Mouse (Mus musculus) hindbrain, embryonic 15.5 days (tissue): ENCODE data around the gene Exoc4. TPM values are rescaled to one million over a fixed set of nuclear protein-coding genes. Genes with fewer than 3 reads are reported as not detected.

Experiments
- ATAC-seq: fragments of 200-750 bp; cut with Nextera tagmentation; 2 replicates; pipeline ENCODE4 v1.8.0; 2017; ENCODE audit warnings: low read depth, moderate number of reproducible peaks, moderate TSS enrichment; ENCODE audit not compliant: low FRiP score
- H3K27ac ChIP-seq: fragments of 300-500 bp; sonication (generic); replicated peaks from 2 replicates; pipeline ENCODE4 v1.5.1; 2015; ENCODE audit warnings: mild to moderate bottlenecking, inconsistent platforms
- H3K27me3 ChIP-seq: fragments of 300-500 bp; sonication (generic); 2 replicates; pipeline ENCODE4 v1.6.1; 2015; ENCODE audit warnings: control low read depth, inconsistent platforms
- H3K36me3 ChIP-seq: fragments of 300-500 bp; sonication (generic); 2 replicates; pipeline ENCODE4 v1.6.1; 2015; ENCODE audit warnings: control low read depth, inconsistent platforms
- H3K4me1 ChIP-seq: fragments of 300-500 bp; sonication (generic); replicated peaks from 2 replicates; pipeline ENCODE4 v1.6.1; 2015; ENCODE audit warnings: control low read depth, inconsistent platforms
- H3K4me2 ChIP-seq: fragments of 300-500 bp; sonication (generic); 2 replicates; pipeline ENCODE4 v1.6.1; 2015; ENCODE audit warnings: moderate library complexity, mild to moderate bottlenecking, inconsistent platforms
- H3K4me3 ChIP-seq: fragments of 300-500 bp; sonication (generic); 2 replicates; pipeline ENCODE4 v1.5.1; 2015; ENCODE audit warnings: mild to moderate bottlenecking, inconsistent platforms
- H3K9ac ChIP-seq: fragments of 300-500 bp; sonication (generic); 2 replicates; pipeline ENCODE4 v1.6.1; 2015; ENCODE audit warnings: inconsistent platforms
- H3K9me3 ChIP-seq: fragments of 300-500 bp; sonication (generic); 2 replicates; pipeline ENCODE4 v1.6.1; 2016; ENCODE audit warnings: control low read depth, inconsistent platforms
- WGBS: fragments of 180-500 bp; shearing (Covaris S2); methylation state at CpG from one replicate; pipeline ENCODE4 v1.1.7; 2015; 5-methylcytosine and 5-hydroxymethylcytosine counted together
- polyA plus RNA-seq: library from polyadenylated mRNA; unstranded; fragments of >200 nt; fragmentation: Nextera tagmentation; extraction: Ambion mirVana; gene quantifications from 2 replicates; pipeline ENCODE4 v1.2.1, GENCODE M21; 2015

Gene Exoc4
- polyA plus RNA-seq, 1 experiment from 2014 or later = 49.6 TPM

- Histone ChIP-seq H3K4me3 (no peak overlapping the region), H3K4me2 (no peak overlapping the region), H3K9ac (no peak overlapping the region), H3K27ac (no peak overlapping the region), H3K27me3 (no peaks in the 10 kb centered on the region), H3K36me3 (no peaks in the 10 kb centered on the region), H3K9me3 (no peaks in the 10 kb centered on the region), H3K4me1 (no peaks in the 10 kb centered on the region)
- ATAC-seq = no peak
- 84% methylated on average over 1 of the region's 1 CpGs for WGBS
Measured at GRCm38 (mm10) chr6:33560925-33561324, 312.0 kb downstream of the Exoc4 start.

GRCm38 (mm10) chr6:33561911-33562310 lies 313.0 kb downstream of the Exoc4 start:
- no peak for ATAC-seq
- H3K27me3 ChIP-seq = no peaks in the 10 kb centered on the region
- no peak overlapping the region for H3K4me2 ChIP-seq
- 92% methylated on average over 2 of the region's 2 CpGs for WGBS
- H3K27ac ChIP-seq = no peak overlapping the region
- H3K9ac ChIP-seq = no peak overlapping the region
- no peak overlapping the region for H3K4me3 ChIP-seq
- H3K36me3 ChIP-seq = no peaks in the 10 kb centered on the region
- H3K4me1 ChIP-seq = no peaks in the 10 kb centered on the region
- H3K9me3 ChIP-seq = no peaks in the 10 kb centered on the region

GRCm38 (mm10) chr6:33575947-33576346 lies 327.1 kb downstream of the Exoc4 start:
- Histone ChIP-seq H3K27ac (no peak overlapping the region), H3K36me3 (no peaks in the 10 kb centered on the region), H3K4me1 (no peaks in the 10 kb centered on the region), H3K9me3 (no peaks in the 10 kb centered on the region), H3K4me2 (no peak overlapping the region), H3K27me3 (no peaks in the 10 kb centered on the region), H3K9ac (no peak overlapping the region), H3K4me3 (no peak overlapping the region)
- WGBS = 90% methylated on average over 4 of the region's 4 CpGs
- ATAC-seq = no peak

- Histone ChIP-seq H3K36me3 (no peaks in the 10 kb centered on the region), H3K4me1 (no peaks in the 10 kb centered on the region), H3K4me3 (no peak overlapping the region), H3K9me3 (no peaks in the 10 kb centered on the region), H3K27ac (no peak overlapping the region), H3K27me3 (no peaks in the 10 kb centered on the region), H3K4me2 (no peak overlapping the region), H3K9ac (no peak overlapping the region)
- WGBS = 83% methylated on average over 4 of the region's 4 CpGs
- no peak for ATAC-seq
Measured at GRCm38 (mm10) chr6:33608469-33608868, 359.6 kb downstream of the Exoc4 start.

GRCm38 (mm10) chr6:33613978-33614377 lies 365.1 kb downstream of the Exoc4 start:
- Histone ChIP-seq H3K4me3 (no peak overlapping the region), H3K27ac (no peak overlapping the region), H3K4me1 (0 out of 2 replicates have a peak, but pooled peaks cover 3% of the 10 kb centered on the region), H3K4me2 (no peak overlapping the region), H3K36me3 (no peaks in the 10 kb centered on the region), H3K9ac (no peak overlapping the region), H3K27me3 (no peaks in the 10 kb centered on the region), H3K9me3 (no peaks in the 10 kb centered on the region)
- 56% methylated on average over 1 of the region's 1 CpGs for WGBS
- ATAC-seq = no peak

- no peak for ATAC-seq
- no peak overlapping the region for H3K4me3 ChIP-seq
- WGBS = 93% methylated on average over 5 of the region's 5 CpGs
- 0 out of 2 replicates have a peak, but pooled peaks cover 3% of the 10 kb centered on the region for H3K4me1 ChIP-seq
- H3K9ac ChIP-seq = no peak overlapping the region
- no peaks in the 10 kb centered on the region for H3K9me3 ChIP-seq
- no peaks in the 10 kb centered on the region for H3K36me3 ChIP-seq
- H3K4me2 ChIP-seq = no peak overlapping the region
- H3K27me3 ChIP-seq = no peaks in the 10 kb centered on the region
- H3K27ac ChIP-seq = no peak overlapping the region
Measured at GRCm38 (mm10) chr6:33618590-33618989, 369.7 kb downstream of the Exoc4 start.

GRCm38 (mm10) chr6:33620701-33621100 lies 371.8 kb downstream of the Exoc4 start:
- ATAC-seq = no peak
- H3K9me3 ChIP-seq = no peaks in the 10 kb centered on the region
- H3K4me2 ChIP-seq = no peak overlapping the region
- no peak overlapping the region for H3K9ac ChIP-seq
- H3K4me3 ChIP-seq = no peak overlapping the region
- no peaks in the 10 kb centered on the region for H3K36me3 ChIP-seq
- H3K27ac ChIP-seq = no peak overlapping the region
- H3K4me1 ChIP-seq = 0 out of 2 replicates have a peak, but pooled peaks cover 3% of the 10 kb centered on the region
- H3K27me3 ChIP-seq = no peaks in the 10 kb centered on the region
- 67% methylated on average over 1 of the region's 1 CpGs for WGBS

- H3K36me3 ChIP-seq = no peaks in the 10 kb centered on the region
- H3K9me3 ChIP-seq = no peaks in the 10 kb centered on the region
- H3K27ac ChIP-seq = no peak overlapping the region
- ATAC-seq = no peak
- H3K4me3 ChIP-seq = no peak overlapping the region
- H3K4me2 ChIP-seq = no peak overlapping the region
- H3K4me1 ChIP-seq = no peaks in the 10 kb centered on the region
- H3K27me3 ChIP-seq = no peaks in the 10 kb centered on the region
- H3K9ac ChIP-seq = no peak overlapping the region
Measured at GRCm38 (mm10) chr6:33625931-33626330, 377.0 kb downstream of the Exoc4 start.

- no peak overlapping the region for H3K4me2 ChIP-seq
- no peaks in the 10 kb centered on the region for H3K9me3 ChIP-seq
- no peak overlapping the region for H3K4me3 ChIP-seq
- no peak for ATAC-seq
- WGBS = 98% methylated on average over 2 of the region's 2 CpGs
- H3K4me1 ChIP-seq = no peaks in the 10 kb centered on the region
- no peaks in the 10 kb centered on the region for H3K36me3 ChIP-seq
- H3K9ac ChIP-seq = no peak overlapping the region
- no peaks in the 10 kb centered on the region for H3K27me3 ChIP-seq
- H3K27ac ChIP-seq = no peak overlapping the region
Measured at GRCm38 (mm10) chr6:33631133-33631532, 382.2 kb downstream of the Exoc4 start.

GRCm38 (mm10) chr6:33637192-33637591 lies 388.3 kb downstream of the Exoc4 start:
- Histone ChIP-seq H3K27ac (no peak overlapping the region), H3K4me3 (no peak overlapping the region), H3K4me1 (no peaks in the 10 kb centered on the region), H3K4me2 (no peak overlapping the region), H3K27me3 (no peaks in the 10 kb centered on the region), H3K36me3 (no peaks in the 10 kb centered on the region), H3K9ac (no peak overlapping the region), H3K9me3 (no peaks in the 10 kb centered on the region)
- no peak for ATAC-seq
- WGBS = 79% methylated on average over 2 of the region's 2 CpGs

- H3K27ac ChIP-seq = 0 out of 2 replicates have a peak overlapping the region, but pooled peaks have one; percentile 42
- whole genome bisulfite sequencing = 42% methylated on average over 10 of the region's 10 CpGs
Measured at GRCm38 (mm10) chr6:33681778-33682640, 433.1 kb downstream of the Exoc4 start.

GRCm38 (mm10) chr6:33683533-33683932 lies 434.6 kb downstream of the Exoc4 start:
- WGBS = 83% methylated on average over 3 of the region's 3 CpGs
- H3K4me1 ChIP-seq = peaks cover 7% of the 10 kb centered on the region; the same call in 1 of the 2 replicates
- no peaks in the 10 kb centered on the region for H3K27me3 ChIP-seq
- no peak for ATAC-seq
- no peaks in the 10 kb centered on the region for H3K9me3 ChIP-seq
- no peak overlapping the region for H3K27ac ChIP-seq
- H3K4me3 ChIP-seq = no peak overlapping the region
- H3K4me2 ChIP-seq = no peak overlapping the region
- H3K36me3 ChIP-seq = no peaks in the 10 kb centered on the region
- H3K9ac ChIP-seq = no peak overlapping the region

More at GRCm38 (mm10) chr6:33681778-33682640, 433.1 kb downstream of the Exoc4 start:
- ATAC-seq = no peak
- H3K4me1 ChIP-seq = peaks cover 7% of the 10 kb centered on the region; the same call in 1 of the 2 replicates
- no peak overlapping the region for H3K9ac ChIP-seq
- H3K9me3 ChIP-seq = no peaks in the 10 kb centered on the region
- no peaks in the 10 kb centered on the region for H3K27me3 ChIP-seq
- H3K4me2 ChIP-seq = no peak overlapping the region
- no peaks in the 10 kb centered on the region for H3K36me3 ChIP-seq
- H3K4me3 ChIP-seq = no peak overlapping the region
